In the genomic region with DNA sequence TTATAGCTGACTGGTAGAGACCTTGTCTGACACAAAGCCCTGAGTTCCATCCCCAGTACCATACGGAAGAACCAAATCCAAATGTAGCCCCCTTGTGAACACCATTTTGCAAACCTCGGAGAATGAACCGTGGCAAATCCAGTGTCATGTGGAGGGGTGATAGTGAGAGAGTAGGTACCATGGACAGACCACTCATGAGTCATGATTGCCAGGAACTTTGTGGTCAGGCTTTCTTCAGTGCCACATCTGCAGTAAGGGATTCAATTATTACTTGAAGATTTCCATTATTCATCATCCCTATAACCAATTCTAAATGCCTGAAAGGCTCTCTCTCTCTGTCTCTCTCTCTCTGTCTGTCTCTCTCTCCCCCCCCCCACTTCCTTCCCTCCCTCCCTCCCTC, we compare ENCODE assay signal across 14 mouse cellular contexts.
"Had no signal": no experiment of that assay in that cellular context is flagged by ENCODE, and none has a peak within 500 bp of the region (broad histone marks: within the 10 kb centered on the region; RNA-seq: fewer than 3 reads in every experiment).

No protein-coding gene starts in this region.

- H3K36me3 ChIP-seq: midbrain, embryonic 12.5 days; neural tube, embryonic 12.5 days had no signal

- DNase-seq: lung, adult 18-20 months; lung, embryonic 14.5 days; lung, postnatal 10 days; lung, postnatal 4 days; midbrain, embryonic 14.5 days; right cerebral cortex, postnatal 14 days; thymus, adult 2 months; thymus, postnatal 25 days; thymus, postnatal 4 days had no signal

- H3K4me3 ChIP-seq: midbrain, embryonic 10.5 days; midbrain, embryonic 12.5 days; neural tube, embryonic 12.5 days; stomach, embryonic 15.5 days had no signal

- H3K4me2 ChIP-seq: lung, embryonic 14.5 days; midbrain, embryonic 12.5 days; neural tube, embryonic 12.5 days; stomach, embryonic 15.5 days had no signal

- ATAC-seq: midbrain, embryonic 16.5 days had no signal

- H3K27me3 ChIP-seq: midbrain, embryonic 12.5 days; neural tube, embryonic 12.5 days; stomach, embryonic 15.5 days had no signal
